Mouse (Mus musculus) small intestine, adult 2 months (tissue): ENCODE data around the gene Mst1. TPM values are rescaled to one million over a fixed set of nuclear protein-coding genes. Genes with fewer than 3 reads are reported as not detected.

Experiments
- H3K27ac ChIP-seq: fragments of 200-500 bp; 2 replicates; pipeline ENCODE4 v1.5.1; 2012; ENCODE audit warnings: low read depth, low read length, control low read depth, inconsistent platforms; ENCODE audit not compliant: insufficient read depth
- H3K27me3 ChIP-seq: fragments of 200-500 bp; 2 replicates; pipeline ENCODE4 v1.6.1; 2012; ENCODE audit warnings: mild to moderate bottlenecking, moderate library complexity, low read length, inconsistent platforms; ENCODE audit not compliant: control insufficient read depth, insufficient read depth
- H3K36me3 ChIP-seq: fragments of 200-500 bp; 2 replicates; pipeline ENCODE4 v1.6.1; 2012; ENCODE audit warnings: mild to moderate bottlenecking, low read length, control low read depth, inconsistent platforms; ENCODE audit not compliant: control insufficient read depth, insufficient read depth
- H3K4me1 ChIP-seq: fragments of 200-500 bp; 2 replicates; pipeline ENCODE4 v1.6.1; 2012; ENCODE audit warnings: low read length, inconsistent platforms, mixed read lengths; ENCODE audit not compliant: control insufficient read depth, insufficient read depth, insufficient read length
- H3K4me3 ChIP-seq: fragments of 200-500 bp; 2 replicates; pipeline ENCODE4 v1.5.1; 2012; ENCODE audit warnings: low read depth, mild to moderate bottlenecking, control low read depth, inconsistent platforms, low read length, moderate library complexity
- CTCF ChIP-seq: fragments of 200-500 bp; IDR thresholded peaks from 2 replicates; pipeline ENCODE4 v1.5.1; 2012; ENCODE audit warnings: low read depth, mild to moderate bottlenecking, control low read depth, inconsistent platforms, low read length, moderate library complexity, mixed read lengths; ENCODE audit not compliant: insufficient replicate concordance, insufficient read length; ENCODE audit errors: extremely low read depth
- POLR2A ChIP-seq: fragments of 200-500 bp; IDR thresholded peaks from 2 replicates; pipeline ENCODE4 v1.6.1; 2012; ENCODE audit warnings: low read depth, mild to moderate bottlenecking, control low read depth, inconsistent platforms, low read length, moderate library complexity
- WGBS: fragments of 180-500 bp; shearing (Covaris S2); methylation state at CpG from one replicate; pipeline ENCODE4 v1.1.7; 2018; 5-methylcytosine and 5-hydroxymethylcytosine counted together
- polyA plus RNA-seq: library from polyadenylated mRNA; depleted of rRNA; stranded (reverse); fragments of >200 nt; gene quantifications from 2 replicates; pipeline ENCODE4 v1.2.3, GENCODE M21; 2012

Gene Mst1
- polyA plus RNA-seq, 1 experiment = 0.35 TPM

- Histone ChIP-seq H3K36me3 (no peaks in the 10 kb centered on the region), H3K4me1 (peaks cover 4% of the 10 kb centered on the region; the same call in 1 of the 2 replicates), H3K27me3 (no peaks in the 10 kb centered on the region; the same call in 1 of the 2 replicates), H3K27ac (no peak overlapping the region), H3K4me3 (no peak overlapping the region)
- no peak for TF ChIP-seq CTCF
- TF ChIP-seq POLR2A = no peak
- WGBS = 89% methylated on average over 8 of the region's 8 CpGs
Measured at GRCm38 (mm10) chr9:108099619-108100018, 19.4 kb downstream of the Mst1 start.

- H3K27ac ChIP-seq = peak overlapping the region; percentile 41
- WGBS = 30% methylated on average over 31 of the region's 31 CpGs
- peak overlapping the region; percentile 53 for H3K4me3 ChIP-seq
Measured at GRCm38 (mm10) chr9:108104766-108105548, 24.7 kb downstream of the Mst1 start.

GRCm38 (mm10) chr9:108105549-108105863, 25.3 kb downstream of the Mst1 start:
- TF ChIP-seq CTCF = no peak
- 0 out of 2 replicates have a peak, but pooled peaks have one; percentile 3 for TF ChIP-seq POLR2A
- H3K27ac ChIP-seq = no peak overlapping the region
- peak overlapping the region; percentile 53 for H3K4me3 ChIP-seq
- 61% methylated on average over 12 of the region's 12 CpGs for WGBS
- H3K4me1 ChIP-seq = peaks cover 30% of the 10 kb centered on the region
- H3K27me3 ChIP-seq = no peaks in the 10 kb centered on the region; the same call in 1 of the 2 replicates
- H3K36me3 ChIP-seq = no peaks in the 10 kb centered on the region

More at GRCm38 (mm10) chr9:108104766-108105548, 24.7 kb downstream of the Mst1 start:
- Histone ChIP-seq H3K36me3 (no peaks in the 10 kb centered on the region), H3K27me3 (no peaks in the 10 kb centered on the region; the same call in 1 of the 2 replicates), H3K4me1 (peaks cover 25% of the 10 kb centered on the region)
- TF ChIP-seq CTCF (no peak), POLR2A (peak; percentile 26; the same call in 1 of the 2 replicates)

- TF ChIP-seq POLR2A = 0 out of 2 replicates have a peak, but pooled peaks have one; percentile 0
- TF ChIP-seq CTCF = 0 out of 2 replicates have a peak, but pooled peaks have one; percentile 15
- H3K27me3 ChIP-seq = no peaks in the 10 kb centered on the region; the same call in 1 of the 2 replicates
- 91% methylated on average over 23 of the region's 23 CpGs for WGBS
Measured at GRCm38 (mm10) chr9:108106090-108106489, 25.9 kb downstream of the Mst1 start.

GRCm38 (mm10) chr9:108107867-108108266, 27.6 kb downstream of the Mst1 start:
- Histone ChIP-seq H3K4me1 (peaks cover 36% of the 10 kb centered on the region), H3K36me3 (no peaks in the 10 kb centered on the region), H3K27me3 (no peaks in the 10 kb centered on the region; the same call in 1 of the 2 replicates), H3K27ac (no peak overlapping the region), H3K4me3 (no peak overlapping the region)
- TF ChIP-seq CTCF (no peak), POLR2A (no peak)
- 90% methylated on average over 16 of the region's 16 CpGs for WGBS

More at GRCm38 (mm10) chr9:108106090-108106489, 25.9 kb downstream of the Mst1 start:
- Histone ChIP-seq H3K27ac (no peak overlapping the region), H3K36me3 (no peaks in the 10 kb centered on the region), H3K4me1 (peaks cover 36% of the 10 kb centered on the region), H3K4me3 (peak overlapping the region; percentile 53; the same call in 1 of the 2 replicates)

- peak overlapping the region; percentile 49 for H3K4me3 ChIP-seq
- no peak overlapping the region for H3K27ac ChIP-seq
- peaks cover 27% of the 10 kb centered on the region for H3K4me1 ChIP-seq
- H3K27me3 ChIP-seq = no peaks in the 10 kb centered on the region
- WGBS = 44% methylated on average over 16 of the region's 16 CpGs
- no peak for TF ChIP-seq CTCF
- TF ChIP-seq POLR2A = no peak
- no peaks in the 10 kb centered on the region for H3K36me3 ChIP-seq
Measured at GRCm38 (mm10) chr9:108110160-108110559, 29.9 kb downstream of the Mst1 start.

- Histone ChIP-seq H3K27ac (no peak overlapping the region), H3K27me3 (no peaks in the 10 kb centered on the region), H3K4me3 (peak overlapping the region; percentile 49), H3K36me3 (no peaks in the 10 kb centered on the region), H3K4me1 (peaks cover 19% of the 10 kb centered on the region)
- TF ChIP-seq CTCF (no peak), POLR2A (no peak)
- 17% methylated on average over 22 of the region's 22 CpGs for WGBS
Measured at GRCm38 (mm10) chr9:108111101-108111592, 30.9 kb downstream of the Mst1 start.
